Mouse (Mus musculus): ENCODE data around the gene Cacnb1. TPM values are rescaled to one million over a fixed set of nuclear protein-coding genes. Genes with fewer than 3 reads are reported as not detected.
A peak's percentile ranks its signal among the peaks of the same experiment; 100 is the strongest.

Gene Cacnb1
- polyA plus RNA-seq, 1 experiment from 2014 or later = 3.5 TPM

DNA sequence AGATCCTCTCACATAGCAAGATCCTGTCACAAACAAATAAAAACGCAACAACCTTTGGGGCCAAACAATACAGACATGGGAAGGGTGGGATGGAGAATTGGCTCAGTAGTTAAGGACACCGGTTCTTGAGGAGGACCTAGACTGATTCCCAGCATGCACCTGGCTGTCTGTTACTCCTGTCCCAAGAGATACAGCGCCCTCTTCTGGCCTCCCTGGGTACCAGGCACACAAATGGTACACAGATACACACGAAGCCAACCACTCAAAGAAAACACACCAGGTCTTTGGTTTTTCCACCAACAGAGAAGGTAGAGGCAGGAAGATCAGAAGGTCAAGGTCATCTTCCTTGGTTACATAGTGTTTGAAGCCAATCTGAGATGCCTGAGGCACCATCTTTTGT lies 22.8 kb upstream of the Cacnb1 start:
- TF ChIP-seq EP300 (IDR thresholded peaks at IDR 0.05) (no peak), CTCF (IDR thresholded peaks at IDR 0.05) (peak; percentile 37)
- DNase-seq (ENCODE audit: low spot score) = no peak
- no peaks in the 10 kb centered on the region for H3K9me3 ChIP-seq (ENCODE audit: low read length)
- no peak for ATAC-seq
- H3K27me3 ChIP-seq (replicated peaks; ENCODE audit: insufficient read depth, low read length) = peaks cover 3% of the 10 kb centered on the region
- H3K36me3 ChIP-seq (ENCODE audit: insufficient read depth, low read length) = no peaks in the 10 kb centered on the region
- WGBS = 60% methylated on average over 4 of the region's 4 CpGs
- no peak overlapping the region for H3K4me2 ChIP-seq (replicated peaks; ENCODE audit: low read depth, low read length)
- H3K27ac ChIP-seq (ENCODE audit: low read length) = no peak overlapping the region
- no peak overlapping the region for H3K9ac ChIP-seq (replicated peaks; ENCODE audit: low read depth)
- no peak overlapping the region for H3K4me3 ChIP-seq (ENCODE audit: low read depth, low read length)
- no peaks in the 10 kb centered on the region for H3K4me1 ChIP-seq (ENCODE audit: insufficient read depth, low read depth, low read length)

GRCm38 (mm10) chr11:98044074-98044473 lies 21.2 kb upstream of the Cacnb1 start:
- Histone ChIP-seq H3K9ac (replicated peaks; ENCODE audit: low read depth) (no peak overlapping the region), H3K36me3 (ENCODE audit: insufficient read depth, low read length) (no peaks in the 10 kb centered on the region), H3K27ac (ENCODE audit: low read length) (no peak overlapping the region), H3K4me1 (ENCODE audit: insufficient read depth, low read depth, low read length) (no peaks in the 10 kb centered on the region), H3K27me3 (replicated peaks; ENCODE audit: insufficient read depth, low read length) (no peaks in the 10 kb centered on the region), H3K4me2 (replicated peaks; ENCODE audit: low read depth, low read length) (0 out of 2 replicates have a peak overlapping the region, but pooled peaks have one; percentile 19), H3K9me3 (ENCODE audit: low read length) (no peaks in the 10 kb centered on the region), H3K4me3 (ENCODE audit: low read depth, low read length) (no peak overlapping the region)
- TF ChIP-seq CTCF (IDR thresholded peaks at IDR 0.05) (no peak), EP300 (IDR thresholded peaks at IDR 0.05) (no peak)
- DNase-seq (ENCODE audit: low spot score) (no peak), ATAC-seq (no peak)
- 19% methylated on average over 5 of the region's 5 CpGs for WGBS

GRCm38 (mm10) chr11:98042741-98043140 lies 19.9 kb upstream of the Cacnb1 start:
- H3K4me1 ChIP-seq (ENCODE audit: insufficient read depth, low read depth, low read length) = no peaks in the 10 kb centered on the region
- no peak overlapping the region for H3K9ac ChIP-seq (replicated peaks; ENCODE audit: low read depth)
- H3K9me3 ChIP-seq (ENCODE audit: low read length) = no peaks in the 10 kb centered on the region
- H3K36me3 ChIP-seq (ENCODE audit: insufficient read depth, low read length) = no peaks in the 10 kb centered on the region
- H3K4me3 ChIP-seq (ENCODE audit: low read depth, low read length) = no peak overlapping the region
- WGBS = 55% methylated on average over 6 of the region's 6 CpGs
- no peak overlapping the region for H3K27ac ChIP-seq (ENCODE audit: low read length)
- DNase-seq (ENCODE audit: low spot score) (no peak), ATAC-seq (peak; percentile 41; the same call in 1 of the 2 replicates)
- H3K27me3 ChIP-seq (replicated peaks; ENCODE audit: insufficient read depth, low read length) = no peaks in the 10 kb centered on the region
- TF ChIP-seq CTCF (IDR thresholded peaks at IDR 0.05) (no peak), EP300 (IDR thresholded peaks at IDR 0.05) (no peak)
- no peak overlapping the region for H3K4me2 ChIP-seq (replicated peaks; ENCODE audit: low read depth, low read length)

- H3K4me3 ChIP-seq (ENCODE audit: low read depth, low read length) = no peak overlapping the region
- H3K9me3 ChIP-seq (ENCODE audit: low read length) = no peaks in the 10 kb centered on the region
- H3K9ac ChIP-seq (replicated peaks; ENCODE audit: low read depth) = no peak overlapping the region
- peaks cover 9% of the 10 kb centered on the region; the same call in 1 of the 2 replicates for H3K27me3 ChIP-seq (replicated peaks; ENCODE audit: insufficient read depth, low read length)
- WGBS = 65% methylated on average over 8 of the region's 8 CpGs
- H3K4me1 ChIP-seq (ENCODE audit: insufficient read depth, low read depth, low read length) = 0 out of 2 replicates have a peak, but pooled peaks cover 2% of the 10 kb centered on the region
- DNase-seq (ENCODE audit: low spot score) = no peak
- H3K27ac ChIP-seq (ENCODE audit: low read length) = no peak overlapping the region
- ATAC-seq = no peak
- H3K36me3 ChIP-seq (ENCODE audit: insufficient read depth, low read length) = no peaks in the 10 kb centered on the region
- no peak overlapping the region for H3K4me2 ChIP-seq (replicated peaks; ENCODE audit: low read depth, low read length)
- TF ChIP-seq CTCF (IDR thresholded peaks at IDR 0.05) (no peak), EP300 (IDR thresholded peaks at IDR 0.05) (no peak)
Measured at GRCm38 (mm10) chr11:98040975-98041374, 18.1 kb upstream of the Cacnb1 start.

GRCm38 (mm10) chr11:98037871-98038270 lies 15.0 kb upstream of the Cacnb1 start:
- H3K9me3 ChIP-seq (ENCODE audit: low read length) = no peaks in the 10 kb centered on the region
- H3K36me3 ChIP-seq (ENCODE audit: insufficient read depth, low read length) = no peaks in the 10 kb centered on the region
- no peak overlapping the region for H3K4me3 ChIP-seq (ENCODE audit: low read depth, low read length)
- H3K27me3 ChIP-seq (replicated peaks; ENCODE audit: insufficient read depth, low read length) = peaks cover 9% of the 10 kb centered on the region; the same call in 1 of the 2 replicates
- H3K27ac ChIP-seq (ENCODE audit: low read length) = no peak overlapping the region
- WGBS = 56% methylated on average over 14 of the region's 14 CpGs
- no peak overlapping the region for H3K4me2 ChIP-seq (replicated peaks; ENCODE audit: low read depth, low read length)
- no peak overlapping the region for H3K9ac ChIP-seq (replicated peaks; ENCODE audit: low read depth)
- TF ChIP-seq CTCF (IDR thresholded peaks at IDR 0.05) (no peak), EP300 (IDR thresholded peaks at IDR 0.05) (no peak)
- ATAC-seq (peak; percentile 8; the same call in 1 of the 2 replicates), DNase-seq (ENCODE audit: low spot score) (no peak)
- H3K4me1 ChIP-seq (ENCODE audit: insufficient read depth, low read depth, low read length) = 0 out of 2 replicates have a peak, but pooled peaks cover 6% of the 10 kb centered on the region

DNA sequence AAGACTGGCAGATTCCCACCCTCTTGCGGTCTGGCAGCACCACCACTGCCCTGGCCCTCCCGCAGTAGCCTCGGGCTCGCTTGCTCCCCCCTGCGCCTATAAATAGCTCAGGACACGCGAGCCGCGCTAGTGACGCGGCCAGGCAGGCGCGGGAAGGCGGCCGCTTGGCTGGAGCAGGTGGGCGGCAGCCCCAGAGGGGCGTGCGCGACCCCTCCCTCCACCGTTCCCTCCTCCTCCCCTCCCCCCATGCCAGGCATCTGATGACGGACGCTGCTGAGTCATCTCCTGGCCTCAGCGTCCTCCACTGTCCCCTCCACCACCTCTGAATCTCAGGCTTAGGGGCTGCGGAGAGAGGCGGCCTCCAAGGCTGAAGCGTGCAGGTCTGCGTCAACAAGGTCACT lies 13.1 kb upstream of the Cacnb1 start:
- 0 out of 2 replicates have a peak, but pooled peaks cover 6% of the 10 kb centered on the region for H3K4me1 ChIP-seq (ENCODE audit: insufficient read depth, low read depth, low read length)

More for the DNA sequence above, 13.1 kb upstream of the Cacnb1 start:
- Histone ChIP-seq H3K36me3 (ENCODE audit: insufficient read depth, low read length) (peaks cover 2% of the 10 kb centered on the region; the same call in 1 of the 2 replicates), H3K27ac (ENCODE audit: low read length) (no peak overlapping the region), H3K9ac (replicated peaks; ENCODE audit: low read depth) (no peak overlapping the region), H3K4me3 (ENCODE audit: low read depth, low read length) (peak overlapping the region; percentile 20; the same call in 1 of the 2 replicates), H3K9me3 (ENCODE audit: low read length) (no peaks in the 10 kb centered on the region), H3K27me3 (replicated peaks; ENCODE audit: insufficient read depth, low read length) (peaks cover 9% of the 10 kb centered on the region; the same call in 1 of the 2 replicates), H3K4me2 (replicated peaks; ENCODE audit: low read depth, low read length) (peak overlapping the region; percentile 50)
- WGBS = under 1% methylated on average over 14 of the region's 27 CpGs
- DNase-seq (ENCODE audit: low spot score) (peak; percentile 58), ATAC-seq (peak; percentile 68)
- no peak for TF ChIP-seq EP300 (IDR thresholded peaks at IDR 0.05)
- TF ChIP-seq CTCF (IDR thresholded peaks at IDR 0.05) = no peak
